Mouse (Mus musculus) liver, embryonic 11.5 days (tissue): ENCODE measurements around the gene Cct6b. TPM values are rescaled to one million over a fixed set of nuclear protein-coding genes. Genes with fewer than 3 reads are reported as not detected.
A peak's percentile ranks its signal among the peaks of the same experiment; 100 is the strongest.

Experiments
- ATAC-seq: fragments of 200-750 bp; cut with Nextera tagmentation; replicated peaks from 2 replicates; pipeline ENCODE4 v1.8.0; 2017; ENCODE audit warnings: moderate number of reproducible peaks, mild to moderate bottlenecking, moderate TSS enrichment, moderate library complexity; ENCODE audit not compliant: low FRiP score
- DNase-seq: peaks from one replicate; pipeline ENCODE4 v3.0.0-alpha.2; 2017; ENCODE audit warnings: low spot score
- H3K27ac ChIP-seq: fragments of 300-500 bp; sonication (generic); 2 replicates; pipeline ENCODE4 v1.5.1; 2014; ENCODE audit warnings: mild to moderate bottlenecking, low read depth, low read length, control low read depth
- H3K27me3 ChIP-seq: fragments of 300-500 bp; sonication (generic); replicated peaks from 2 replicates; pipeline ENCODE4 v1.6.1; 2014; ENCODE audit warnings: low read length, mixed read lengths; ENCODE audit not compliant: control insufficient read depth, insufficient read depth
- H3K36me3 ChIP-seq: fragments of 300-500 bp; sonication (generic); 2 replicates; pipeline ENCODE4 v1.6.1; 2014; ENCODE audit warnings: mild to moderate bottlenecking, low read length, moderate library complexity, mixed read lengths; ENCODE audit not compliant: control insufficient read depth, insufficient read depth
- H3K4me1 ChIP-seq: fragments of 300-500 bp; sonication (generic); replicated peaks from 2 replicates; pipeline ENCODE4 v1.6.1; 2014; ENCODE audit warnings: low read length, mixed read lengths; ENCODE audit not compliant: control insufficient read depth, insufficient read depth
- H3K4me2 ChIP-seq: fragments of 300-500 bp; sonication (generic); 2 replicates; pipeline ENCODE4 v1.6.1; 2014; ENCODE audit warnings: mild to moderate bottlenecking, control low read depth, moderate library complexity
- H3K4me3 ChIP-seq: fragments of 300-500 bp; sonication (generic); 2 replicates; pipeline ENCODE4 v1.5.1; 2014; ENCODE audit warnings: low read depth, low read length, control low read depth
- H3K9ac ChIP-seq: fragments of 300-500 bp; sonication (generic); 2 replicates; pipeline ENCODE4 v1.6.1; 2014; ENCODE audit warnings: low read depth, low read length, control low read depth
- H3K9me3 ChIP-seq: fragments of 300-500 bp; sonication (generic); 2 replicates; pipeline ENCODE4 v1.6.1; 2016; ENCODE audit warnings: low read length, inconsistent platforms, mixed read lengths; ENCODE audit not compliant: control insufficient read depth
- WGBS: fragments of 180-500 bp; shearing (Covaris S2); extraction: QIAGEN DNeasy Blood & Tissue Kit; methylation state at CpG from one replicate; pipeline ENCODE4 v1.1.7; 2014; 5-methylcytosine and 5-hydroxymethylcytosine counted together
- polyA plus RNA-seq: library from polyadenylated mRNA; unstranded; fragments of >200 nt; fragmentation: Nextera tagmentation; extraction: Ambion mirVana; gene quantifications from 2 replicates; pipeline ENCODE4 v1.2.1, GENCODE M21; 2014

Gene Cct6b
- polyA plus RNA-seq, 1 experiment from 2014 or later = 0.30 TPM

GRCm38 (mm10) chr11:82764438-82764924 is 360 bp upstream of the Cct6b start:
- under 1% methylated on average over 28 of the region's 28 CpGs for WGBS
- H3K36me3 ChIP-seq = no peaks in the 10 kb centered on the region

GRCm38 (mm10) chr11:82763261-82763660 is 860 bp downstream of the Cct6b start:
- H3K4me1 ChIP-seq = peaks cover 15% of the 10 kb centered on the region
- ATAC-seq (no peak), DNase-seq (no peak)
- no peaks in the 10 kb centered on the region for H3K9me3 ChIP-seq
- peak overlapping the region; percentile 83 for H3K4me3 ChIP-seq
- no peaks in the 10 kb centered on the region for H3K36me3 ChIP-seq
- H3K9ac ChIP-seq = peak overlapping the region; percentile 89
- WGBS = 14% methylated on average over 4 of the region's 4 CpGs
- H3K4me2 ChIP-seq = peak overlapping the region; percentile 74
- H3K27me3 ChIP-seq = no peaks in the 10 kb centered on the region
- 0 out of 2 replicates have a peak overlapping the region, but pooled peaks have one; percentile 93 for H3K27ac ChIP-seq

More at GRCm38 (mm10) chr11:82764438-82764924, 360 bp upstream of the Cct6b start:
- Histone ChIP-seq H3K27ac (peak overlapping the region; percentile 93; the same call in 1 of the 2 replicates), H3K9me3 (no peaks in the 10 kb centered on the region), H3K27me3 (no peaks in the 10 kb centered on the region), H3K4me1 (peaks cover 15% of the 10 kb centered on the region), H3K4me3 (peak overlapping the region; percentile 83), H3K9ac (peak overlapping the region; percentile 89), H3K4me2 (peak overlapping the region; percentile 91)
- DNase-seq = no peak
- peak; percentile 63 for ATAC-seq

- Histone ChIP-seq H3K27me3 (no peaks in the 10 kb centered on the region), H3K4me3 (no peak overlapping the region), H3K9ac (no peak overlapping the region), H3K4me2 (no peak overlapping the region), H3K27ac (no peak overlapping the region), H3K9me3 (no peaks in the 10 kb centered on the region), H3K4me1 (peaks cover 15% of the 10 kb centered on the region), H3K36me3 (no peaks in the 10 kb centered on the region)
- DNase-seq = no peak
- no peak for ATAC-seq
- 79% methylated on average over 6 of the region's 6 CpGs for WGBS
Observed at GRCm38 (mm10) chr11:82762286-82762829, 1.8 kb downstream of the Cct6b start.

- DNase-seq (no peak), ATAC-seq (no peak)
- WGBS = 80% methylated on average over 1 of the region's 1 CpGs
- H3K27me3 ChIP-seq = no peaks in the 10 kb centered on the region
- no peaks in the 10 kb centered on the region for H3K9me3 ChIP-seq
- no peaks in the 10 kb centered on the region for H3K4me1 ChIP-seq
- no peak overlapping the region for H3K4me2 ChIP-seq
- H3K27ac ChIP-seq = no peak overlapping the region
- no peaks in the 10 kb centered on the region for H3K36me3 ChIP-seq
- no peak overlapping the region for H3K4me3 ChIP-seq
- H3K9ac ChIP-seq = no peak overlapping the region
Observed at GRCm38 (mm10) chr11:82755919-82756318, 8.2 kb downstream of the Cct6b start.

GRCm38 (mm10) chr11:82752349-82753115 is 11.6 kb downstream of the Cct6b start:
- Histone ChIP-seq H3K4me1 (no peaks in the 10 kb centered on the region), H3K9ac (no peak overlapping the region), H3K27ac (no peak overlapping the region), H3K4me3 (no peak overlapping the region), H3K4me2 (no peak overlapping the region), H3K9me3 (no peaks in the 10 kb centered on the region), H3K36me3 (no peaks in the 10 kb centered on the region), H3K27me3 (no peaks in the 10 kb centered on the region)
- DNase-seq = no peak
- 73% methylated on average over 6 of the region's 6 CpGs for WGBS
- no peak for ATAC-seq

- H3K4me2 ChIP-seq = peak overlapping the region; percentile 54
- H3K27ac ChIP-seq = peak overlapping the region; percentile 43; the same call in 1 of the 2 replicates
- 45% methylated on average over 8 of the region's 8 CpGs for WGBS
- DNase-seq = peak; percentile 39
- no peaks in the 10 kb centered on the region for H3K9me3 ChIP-seq
- peak; percentile 73 for ATAC-seq
- no peaks in the 10 kb centered on the region for H3K36me3 ChIP-seq
- no peaks in the 10 kb centered on the region for H3K27me3 ChIP-seq
- no peaks in the 10 kb centered on the region; the same call in 1 of the 2 replicates for H3K4me1 ChIP-seq
- H3K4me3 ChIP-seq = peak overlapping the region; percentile 14; the same call in 1 of the 2 replicates
- H3K9ac ChIP-seq = 0 out of 2 replicates have a peak overlapping the region, but pooled peaks have one; percentile 40
Observed at GRCm38 (mm10) chr11:82746857-82747366, 17.2 kb downstream of the Cct6b start.

GRCm38 (mm10) chr11:82746138-82746537 is 18.0 kb downstream of the Cct6b start:
- 27% methylated on average over 6 of the region's 6 CpGs for WGBS
- no peak overlapping the region for H3K4me3 ChIP-seq
- no peaks in the 10 kb centered on the region; the same call in 1 of the 2 replicates for H3K4me1 ChIP-seq
- no peak for ATAC-seq
- H3K36me3 ChIP-seq = no peaks in the 10 kb centered on the region
- no peak overlapping the region for H3K27ac ChIP-seq
- H3K9me3 ChIP-seq = no peaks in the 10 kb centered on the region
- no peaks in the 10 kb centered on the region for H3K27me3 ChIP-seq
- H3K4me2 ChIP-seq = no peak overlapping the region
- no peak overlapping the region for H3K9ac ChIP-seq
- no peak for DNase-seq

- ATAC-seq = no peak
- Histone ChIP-seq H3K4me2 (no peak overlapping the region), H3K27ac (no peak overlapping the region), H3K4me3 (no peak overlapping the region), H3K27me3 (no peaks in the 10 kb centered on the region), H3K36me3 (no peaks in the 10 kb centered on the region), H3K9me3 (no peaks in the 10 kb centered on the region), H3K9ac (no peak overlapping the region), H3K4me1 (no peaks in the 10 kb centered on the region)
- DNase-seq = no peak
Observed at GRCm38 (mm10) chr11:82739006-82739405, 25.1 kb downstream of the Cct6b start.
